Mouse (Mus musculus) heart, embryonic 13.5 days (tissue): ENCODE results near the gene Oprd1. TPM values are rescaled to one million over a fixed set of nuclear protein-coding genes. Genes with fewer than 3 reads are reported as not detected.

Experiments used
- ATAC-seq: fragments of 200-750 bp; cut with Nextera tagmentation; 2 replicates; pipeline ENCODE4 v1.8.0; 2017; ENCODE audit warnings: moderate TSS enrichment; ENCODE audit not compliant: insufficient number of reproducible peaks, low FRiP score, low TSS enrichment; ENCODE audit errors: extremely low read depth
- H3K27ac ChIP-seq: fragments of 300-500 bp; sonication (generic); replicated peaks from 2 replicates; pipeline ENCODE4 v1.5.1; 2015; ENCODE audit warnings: moderate library complexity, mild to moderate bottlenecking, inconsistent platforms
- H3K27me3 ChIP-seq: fragments of 300-500 bp; sonication (generic); replicated peaks from 2 replicates; pipeline ENCODE4 v1.6.1; 2015; ENCODE audit warnings: mild to moderate bottlenecking, inconsistent platforms
- H3K36me3 ChIP-seq: fragments of 300-500 bp; sonication (generic); 2 replicates; pipeline ENCODE4 v1.6.1; 2015; ENCODE audit warnings: mild to moderate bottlenecking, inconsistent platforms
- H3K4me1 ChIP-seq: fragments of 300-500 bp; sonication (generic); 2 replicates; pipeline ENCODE4 v1.6.1; 2015; ENCODE audit warnings: inconsistent platforms
- H3K4me2 ChIP-seq: fragments of 300-500 bp; sonication (generic); 2 replicates; pipeline ENCODE4 v1.6.1; 2015; ENCODE audit warnings: inconsistent platforms, mild to moderate bottlenecking, moderate library complexity
- H3K4me3 ChIP-seq: fragments of 300-500 bp; sonication (generic); 2 replicates; pipeline ENCODE4 v1.5.1; 2015; ENCODE audit warnings: moderate library complexity, mild to moderate bottlenecking, inconsistent platforms
- H3K9ac ChIP-seq: fragments of 300-500 bp; sonication (generic); 2 replicates; pipeline ENCODE4 v1.6.1; 2015; ENCODE audit warnings: inconsistent platforms, mild to moderate bottlenecking, moderate library complexity
- H3K9me3 ChIP-seq: fragments of 300-500 bp; sonication (generic); 2 replicates; pipeline ENCODE4 v1.6.1; 2016; ENCODE audit warnings: inconsistent platforms
- WGBS: fragments of 180-500 bp; shearing (Covaris S2); methylation state at CpG from one replicate; pipeline ENCODE4 v1.1.7; 2015; ENCODE audit warnings: mixed read lengths; 5-methylcytosine and 5-hydroxymethylcytosine counted together
- polyA plus RNA-seq: library from polyadenylated mRNA; unstranded; fragments of >200 nt; fragmentation: Nextera tagmentation; extraction: Ambion mirVana; gene quantifications from 2 replicates; pipeline ENCODE4 v1.2.1, GENCODE M21; 2015

Oprd1 gene
- polyA plus RNA-seq, 1 experiment from 2014 or later: 0.96 TPM

DNA sequence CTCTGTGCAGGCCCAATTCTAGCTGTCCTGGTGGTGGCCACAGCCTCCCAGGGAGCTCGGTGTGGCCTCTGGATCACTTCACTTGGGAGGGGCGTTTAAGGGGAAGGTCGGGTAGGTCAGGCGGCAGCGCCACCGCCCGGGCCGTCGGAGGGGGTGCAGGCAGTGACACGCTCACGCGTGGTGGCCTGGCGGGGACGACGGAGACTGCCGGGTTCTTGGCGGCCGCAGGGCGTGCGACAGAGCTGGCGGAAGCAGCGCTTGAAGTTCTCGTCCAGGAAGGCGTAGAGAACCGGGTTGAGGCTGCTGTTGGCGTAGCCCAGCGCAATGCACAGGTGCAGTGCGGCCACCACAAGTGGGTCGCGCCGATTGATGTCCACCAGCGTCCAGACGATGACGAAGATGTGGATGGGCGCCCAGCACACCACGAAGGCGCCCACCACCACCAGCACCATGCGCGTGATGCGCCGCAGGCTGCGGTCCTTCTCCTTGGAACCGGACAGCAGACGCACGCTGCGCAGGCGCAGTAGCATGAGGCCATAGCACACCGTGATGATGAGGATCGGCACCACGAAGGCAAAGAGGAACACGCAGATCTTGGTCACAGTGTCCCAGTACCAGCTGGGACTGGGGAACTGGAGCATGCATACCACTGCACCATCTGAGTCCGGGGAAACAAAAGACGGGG is 30.7 kb downstream of the Oprd1 start:
- Histone ChIP-seq H3K9me3 (no peaks in the 10 kb centered on the region), H3K27ac (no peak overlapping the region), H3K4me3 (peak overlapping the region; percentile 45), H3K4me2 (peak overlapping the region; percentile 68), H3K4me1 (peaks cover 9% of the 10 kb centered on the region), H3K9ac (peak overlapping the region; percentile 51), H3K36me3 (no peaks in the 10 kb centered on the region), H3K27me3 (peaks cover 66% of the 10 kb centered on the region)
- WGBS: 33% methylated on average over 53 of the region's 53 CpGs
- no peak for ATAC-seq

DNA sequence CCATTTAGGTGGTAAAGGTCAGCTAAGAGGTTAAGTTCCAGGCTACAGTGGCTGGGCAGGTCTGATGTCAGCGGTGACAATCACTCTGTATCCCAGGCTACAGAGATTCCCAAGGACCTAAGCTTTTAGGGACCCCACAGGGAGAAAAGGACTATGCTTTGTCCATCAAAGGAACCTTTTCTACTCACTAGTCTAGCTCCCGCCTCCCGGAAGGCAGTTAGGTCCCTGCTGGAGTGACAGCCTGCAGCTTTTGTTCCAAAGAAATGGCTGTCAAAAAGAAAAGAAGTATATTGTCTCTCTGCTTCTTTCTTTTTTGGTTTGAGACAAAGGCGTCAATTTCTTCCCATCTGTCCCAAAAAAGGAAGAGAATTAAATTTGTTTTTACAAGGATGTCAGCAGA is 33.1 kb downstream of the Oprd1 start:
- H3K4me3 ChIP-seq: no peak overlapping the region
- H3K36me3 ChIP-seq: no peaks in the 10 kb centered on the region
- H3K9me3 ChIP-seq: no peaks in the 10 kb centered on the region
- no peak overlapping the region for H3K9ac ChIP-seq
- H3K27me3 ChIP-seq: peaks cover 58% of the 10 kb centered on the region
- 77% methylated on average over 4 of the region's 4 CpGs for WGBS
- H3K27ac ChIP-seq: no peak overlapping the region
- no peak for ATAC-seq
- H3K4me2 ChIP-seq: no peak overlapping the region
- H3K4me1 ChIP-seq: peaks cover 9% of the 10 kb centered on the region

DNA sequence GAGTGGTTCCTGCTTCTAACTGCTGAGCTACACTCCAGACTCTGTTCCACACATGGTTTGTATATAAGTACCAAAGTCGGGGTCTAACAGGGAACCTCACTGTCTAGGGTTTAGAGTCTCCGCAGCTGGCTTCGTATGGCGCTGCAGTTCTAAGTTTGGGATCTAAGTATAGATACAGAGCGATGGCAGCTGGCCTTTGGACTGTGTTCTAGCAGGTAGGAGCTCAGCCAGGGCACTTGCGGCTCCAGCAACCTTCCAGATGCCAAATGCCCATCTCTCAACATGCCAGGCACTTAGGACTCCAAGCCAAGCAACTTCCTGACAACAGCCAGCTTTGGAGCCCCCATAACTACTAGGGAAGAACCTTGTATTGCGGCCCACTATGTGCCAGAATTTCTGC is 36.1 kb downstream of the Oprd1 start:
- H3K27ac ChIP-seq: no peak overlapping the region
- no peak overlapping the region for H3K4me2 ChIP-seq
- peaks cover 4% of the 10 kb centered on the region for H3K4me1 ChIP-seq
- H3K9ac ChIP-seq: no peak overlapping the region
- WGBS: 84% methylated on average over 7 of the region's 7 CpGs
- H3K4me3 ChIP-seq: no peak overlapping the region
- H3K36me3 ChIP-seq: no peaks in the 10 kb centered on the region
- H3K27me3 ChIP-seq: peaks cover 37% of the 10 kb centered on the region
- no peak for ATAC-seq
- no peaks in the 10 kb centered on the region for H3K9me3 ChIP-seq

DNA sequence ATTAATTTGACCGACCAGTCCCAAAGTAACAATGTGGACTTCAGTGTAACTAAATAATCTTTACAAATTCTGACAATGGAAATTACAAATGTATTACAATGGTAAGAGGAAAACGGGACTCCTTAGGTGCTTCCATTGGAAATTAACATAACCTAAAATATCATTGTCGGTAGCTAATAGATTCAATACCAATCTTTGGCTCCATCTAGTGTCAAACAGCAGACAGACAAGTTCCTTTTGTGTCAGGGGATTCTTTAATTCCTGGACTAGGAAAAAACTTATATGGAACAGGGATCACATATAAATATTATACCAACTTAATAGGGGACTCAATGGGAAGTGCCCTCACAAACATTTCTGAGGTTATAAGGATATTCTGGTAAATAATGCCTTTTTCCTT is 43.1 kb downstream of the Oprd1 start:
- 47% methylated on average over 3 of the region's 3 CpGs for WGBS

DNA sequence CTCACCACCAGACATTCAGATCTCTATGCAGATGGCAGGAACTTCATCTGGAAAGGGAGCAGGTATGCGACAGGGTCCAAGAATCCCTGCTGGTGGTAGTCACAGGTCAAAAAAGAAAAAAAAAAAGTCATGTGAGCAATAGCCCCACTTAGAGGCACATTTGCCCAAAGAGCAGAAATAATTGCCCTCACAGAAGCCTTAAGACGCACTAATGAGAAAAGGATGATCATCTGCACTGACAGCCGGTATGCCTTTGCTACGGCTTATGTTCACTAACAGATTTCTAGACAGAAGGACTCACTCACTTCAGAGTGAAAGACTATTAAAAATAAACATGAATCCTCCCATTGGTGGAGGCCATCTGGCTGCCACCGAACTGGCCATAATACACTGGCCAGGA is 44.7 kb downstream of the Oprd1 start:
- Histone ChIP-seq H3K4me1 (peaks cover 13% of the 10 kb centered on the region), H3K36me3 (no peaks in the 10 kb centered on the region), H3K9me3 (no peaks in the 10 kb centered on the region), H3K9ac (no peak overlapping the region), H3K27me3 (no peaks in the 10 kb centered on the region; the same call in 1 of the 2 replicates), H3K4me2 (no peak overlapping the region), H3K27ac (no peak overlapping the region), H3K4me3 (no peak overlapping the region)
- ATAC-seq: no peak
- WGBS: 60% methylated on average over 5 of the region's 5 CpGs

More for the DNA sequence above, 43.1 kb downstream of the Oprd1 start:
- no peaks in the 10 kb centered on the region; the same call in 1 of the 2 replicates for H3K27me3 ChIP-seq
- no peak overlapping the region for H3K27ac ChIP-seq
- H3K4me3 ChIP-seq: no peak overlapping the region
- ATAC-seq: no peak
- H3K9ac ChIP-seq: no peak overlapping the region
- no peaks in the 10 kb centered on the region for H3K9me3 ChIP-seq
- H3K4me2 ChIP-seq: no peak overlapping the region
- H3K36me3 ChIP-seq: no peaks in the 10 kb centered on the region
- peaks cover 13% of the 10 kb centered on the region for H3K4me1 ChIP-seq

DNA sequence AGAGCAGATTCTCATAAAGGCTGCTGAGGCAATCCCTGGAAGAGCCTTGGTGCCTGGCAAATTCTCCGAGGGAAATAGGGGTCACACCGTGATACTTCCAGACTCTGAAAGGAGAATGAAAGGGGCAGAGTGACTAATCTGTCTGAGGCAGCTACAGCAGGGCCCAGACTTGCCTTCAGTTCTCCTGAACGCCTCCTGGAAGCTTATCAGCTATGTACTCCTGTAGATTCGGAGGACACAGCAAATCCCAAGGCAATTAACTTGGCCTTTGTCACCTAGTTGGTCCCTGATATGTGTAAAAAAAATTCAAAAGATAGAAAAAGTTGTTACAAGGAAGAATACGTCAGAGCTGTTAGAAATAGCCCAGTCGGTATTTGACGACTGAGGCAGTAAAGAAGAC is 49.2 kb downstream of the Oprd1 start:
- no peak for ATAC-seq
- WGBS: 58% methylated on average over 7 of the region's 7 CpGs

DNA sequence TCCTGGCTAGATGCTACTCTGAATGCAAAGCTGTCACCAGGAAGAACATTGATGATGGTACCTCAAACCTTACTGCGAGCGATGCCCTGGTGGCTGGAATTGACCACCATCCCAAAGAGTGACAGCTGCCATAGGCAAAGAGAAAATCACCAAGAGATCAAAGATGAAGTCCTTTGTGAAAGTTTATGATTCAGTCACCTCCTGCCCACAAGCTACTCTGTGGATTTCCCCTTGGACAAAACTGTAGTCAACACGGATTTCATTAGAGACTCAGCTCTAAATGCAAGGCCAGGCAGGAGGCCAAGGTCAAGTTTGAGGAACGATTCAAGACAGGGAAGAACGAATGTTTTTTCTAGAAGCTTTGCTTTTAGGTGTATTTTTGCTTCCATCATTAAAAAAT is 50.4 kb downstream of the Oprd1 start:
- Histone ChIP-seq H3K4me2 (no peak overlapping the region), H3K4me1 (peaks cover 5% of the 10 kb centered on the region), H3K9me3 (no peaks in the 10 kb centered on the region), H3K27ac (no peak overlapping the region), H3K9ac (no peak overlapping the region), H3K4me3 (no peak overlapping the region), H3K27me3 (no peaks in the 10 kb centered on the region; the same call in 1 of the 2 replicates), H3K36me3 (no peaks in the 10 kb centered on the region)
- WGBS: 86% methylated on average over 5 of the region's 5 CpGs
- ATAC-seq: no peak

More for the DNA sequence above, 49.2 kb downstream of the Oprd1 start:
- H3K9ac ChIP-seq: no peak overlapping the region
- no peaks in the 10 kb centered on the region; the same call in 1 of the 2 replicates for H3K27me3 ChIP-seq
- no peak overlapping the region for H3K4me3 ChIP-seq
- H3K4me2 ChIP-seq: no peak overlapping the region
- H3K4me1 ChIP-seq: peaks cover 13% of the 10 kb centered on the region
- H3K9me3 ChIP-seq: no peaks in the 10 kb centered on the region
- no peak overlapping the region for H3K27ac ChIP-seq
- no peaks in the 10 kb centered on the region for H3K36me3 ChIP-seq

DNA sequence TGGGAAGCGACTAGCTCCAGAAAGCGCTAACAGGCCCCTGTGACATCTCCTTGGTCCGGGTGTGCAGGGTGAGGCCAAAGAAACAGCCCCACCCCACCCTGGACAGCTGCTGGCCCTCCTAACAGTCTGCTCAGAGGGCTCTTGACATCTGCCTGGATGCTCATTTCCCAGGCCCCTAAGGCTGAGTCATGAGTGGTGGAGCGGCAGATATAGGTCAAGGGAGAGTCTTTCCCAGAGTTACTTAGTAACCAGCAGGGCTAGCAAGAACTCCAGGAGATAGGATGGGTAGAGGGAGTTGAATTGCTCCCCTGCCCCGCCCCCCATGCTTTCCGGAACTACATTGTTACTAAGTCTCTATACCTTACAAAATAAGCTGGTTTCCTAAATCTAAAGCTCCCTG is 51.1 kb downstream of the Oprd1 start:
- Histone ChIP-seq H3K9me3 (no peaks in the 10 kb centered on the region), H3K36me3 (no peaks in the 10 kb centered on the region), H3K27me3 (no peaks in the 10 kb centered on the region; the same call in 1 of the 2 replicates), H3K27ac (no peak overlapping the region), H3K4me3 (no peak overlapping the region), H3K4me1 (no peaks in the 10 kb centered on the region), H3K9ac (no peak overlapping the region), H3K4me2 (no peak overlapping the region)
- WGBS: 64% methylated on average over 6 of the region's 6 CpGs
- ATAC-seq: no peak

DNA sequence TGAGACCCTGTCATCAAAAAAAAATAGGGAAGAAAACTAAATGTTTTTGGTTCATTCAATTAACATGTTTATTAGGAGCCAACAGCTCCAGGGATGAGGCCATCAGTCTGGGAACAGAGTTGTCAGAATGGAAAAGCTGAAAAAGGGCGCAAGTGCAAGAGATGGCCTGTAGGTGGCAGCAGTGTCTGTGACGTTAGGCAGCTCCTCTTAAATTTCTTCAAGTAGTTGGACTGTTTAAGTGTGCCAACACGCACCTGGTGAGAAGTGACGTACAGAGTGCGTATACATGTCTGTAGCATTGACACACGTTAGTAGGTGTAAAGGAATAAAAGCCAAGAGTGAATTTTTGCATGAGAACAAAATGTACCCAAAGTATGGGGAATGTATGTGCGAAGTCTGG is 55.4 kb downstream of the Oprd1 start:
- Histone ChIP-seq H3K27me3 (no peaks in the 10 kb centered on the region), H3K4me2 (no peak overlapping the region), H3K4me1 (peaks cover 3% of the 10 kb centered on the region), H3K9me3 (no peaks in the 10 kb centered on the region), H3K9ac (no peak overlapping the region), H3K4me3 (no peak overlapping the region), H3K27ac (no peak overlapping the region), H3K36me3 (no peaks in the 10 kb centered on the region)
- WGBS: 18% methylated on average over 7 of the region's 7 CpGs
- ATAC-seq: no peak

DNA sequence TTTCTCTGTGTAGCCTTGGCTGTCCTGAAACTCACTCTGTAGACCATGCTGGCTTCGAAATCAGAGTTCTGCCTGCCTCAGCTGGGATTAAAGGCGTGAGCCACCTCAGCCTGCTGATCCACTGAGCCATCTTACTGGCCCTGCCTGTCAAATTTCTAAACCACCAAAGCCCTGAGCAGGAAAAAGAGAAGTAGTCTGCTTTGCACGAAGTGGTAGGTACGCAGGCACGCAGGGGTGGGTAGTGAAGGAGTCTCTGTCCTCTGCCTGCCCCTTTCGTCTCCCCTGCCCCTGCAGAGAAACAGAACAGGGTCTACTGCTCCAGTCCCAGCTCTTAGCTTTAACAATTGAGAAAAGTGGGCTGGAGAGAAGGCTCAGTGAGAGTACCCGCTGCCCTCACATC is 59.2 kb downstream of the Oprd1 start:
- H3K36me3 ChIP-seq: no peaks in the 10 kb centered on the region
- H3K4me2 ChIP-seq: no peak overlapping the region
- 79% methylated on average over 7 of the region's 7 CpGs for WGBS
- no peak overlapping the region for H3K4me3 ChIP-seq
- H3K9ac ChIP-seq: no peak overlapping the region
- no peaks in the 10 kb centered on the region for H3K27me3 ChIP-seq
- no peak for ATAC-seq
- peaks cover 9% of the 10 kb centered on the region for H3K4me1 ChIP-seq
- H3K27ac ChIP-seq: no peak overlapping the region
- no peaks in the 10 kb centered on the region for H3K9me3 ChIP-seq

DNA sequence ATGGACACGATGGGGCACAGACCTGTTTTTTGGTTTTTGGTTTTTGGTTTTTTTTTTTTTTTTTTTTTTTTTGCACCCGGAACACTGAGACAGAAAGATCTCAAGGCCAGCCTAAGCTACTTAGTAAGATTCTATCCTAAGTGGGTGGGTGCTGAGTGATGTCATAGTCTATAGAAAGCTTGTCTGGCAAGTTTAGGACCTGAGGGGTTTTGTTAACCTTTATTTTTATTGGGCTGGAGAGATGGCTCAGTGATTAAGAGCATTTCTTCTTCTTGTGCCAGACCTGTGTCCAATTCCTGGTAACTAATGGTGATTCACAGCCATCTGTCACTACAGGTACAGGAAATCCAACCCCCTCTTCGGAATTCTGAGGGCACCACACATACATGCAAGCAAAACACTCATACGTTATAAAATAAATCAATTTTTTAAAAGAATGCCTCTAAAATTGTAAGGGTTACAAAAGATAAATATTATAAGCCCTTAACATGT is 63.7 kb downstream of the Oprd1 start:
- Histone ChIP-seq H3K36me3 (no peaks in the 10 kb centered on the region), H3K27ac (no peak overlapping the region), H3K9ac (no peak overlapping the region), H3K27me3 (no peaks in the 10 kb centered on the region), H3K4me3 (no peak overlapping the region), H3K4me1 (peaks cover 52% of the 10 kb centered on the region), H3K4me2 (no peak overlapping the region), H3K9me3 (no peaks in the 10 kb centered on the region)
- ATAC-seq: no peak
- 52% methylated on average over 4 of the region's 4 CpGs for WGBS
